Mouse (Mus musculus) heart, embryonic 14.5 days (tissue): ENCODE measurements at regions not wholly inside any gene's neighbourhood (a gene's known extent, or its start where the extent isn't known, plus 50 kb on each side); places are given as distances from the start of the nearest gene placed in this dataset.

Experiments
- ATAC-seq: fragments of 200-750 bp; cut with Nextera tagmentation; 2 replicates; pipeline ENCODE4 v1.8.0; 2017; ENCODE audit warnings: low read depth, moderate TSS enrichment; ENCODE audit not compliant: insufficient number of reproducible peaks, insufficient read depth, low FRiP score
- H3K27ac ChIP-seq, 2 experiments: fragments of 200-500 bp in 1 of 2; fragments of 300-500 bp in 1 of 2; sonication (generic) in 1 of 2; replicated peaks in 1 of 2; 2 replicates each; pipeline ENCODE4 v1.5.1; 2012 to 2014; ENCODE audit warnings: low read depth in 2 of 2, low read length in 2 of 2, control low read depth in 1 of 2, mild to moderate bottlenecking in 1 of 2, mixed read lengths in 1 of 2; ENCODE audit not compliant: control insufficient read depth in 1 of 2, insufficient read depth in 1 of 2
- H3K27me3 ChIP-seq: fragments of 300-500 bp; sonication (generic); 2 replicates; pipeline ENCODE4 v1.6.1; 2014; ENCODE audit warnings: mild to moderate bottlenecking, low read length, control low read depth; ENCODE audit not compliant: control insufficient read depth, insufficient read depth
- H3K36me3 ChIP-seq: fragments of 300-500 bp; sonication (generic); 2 replicates; pipeline ENCODE4 v1.6.1; 2014; ENCODE audit warnings: mild to moderate bottlenecking, control low read depth, low read length, mixed read lengths; ENCODE audit not compliant: control insufficient read depth, insufficient read depth
- H3K4me1 ChIP-seq, 2 experiments: fragments of 200-500 bp in 1 of 2; fragments of 300-500 bp in 1 of 2; sonication (generic) in 1 of 2; 2 replicates each; pipeline ENCODE4 v1.6.1; 2012 to 2014; ENCODE audit warnings: low read length in 2 of 2, control low read depth in 1 of 2, mixed read lengths in 1 of 2; ENCODE audit not compliant: control insufficient read depth in 2 of 2, insufficient read depth in 2 of 2
- H3K4me2 ChIP-seq: fragments of 300-500 bp; sonication (generic); 2 replicates; pipeline ENCODE4 v1.6.1; 2014; ENCODE audit warnings: mild to moderate bottlenecking, low read length
- H3K4me3 ChIP-seq, 2 experiments: fragments of 200-500 bp in 1 of 2; fragments of 300-500 bp in 1 of 2; sonication (generic) in 1 of 2; 2 replicates each; pipeline ENCODE4 v1.5.1; 2012 to 2014; ENCODE audit warnings: low read length in 2 of 2, mild to moderate bottlenecking in 2 of 2, control low read depth in 1 of 2, low read depth in 1 of 2, moderate library complexity in 1 of 2; ENCODE audit not compliant: control insufficient read depth in 1 of 2, insufficient read depth in 1 of 2
- H3K9ac ChIP-seq: fragments of 300-500 bp; sonication (generic); 2 replicates; pipeline ENCODE4 v1.6.1; 2014; ENCODE audit warnings: mild to moderate bottlenecking, low read length
- H3K9me3 ChIP-seq: fragments of 300-500 bp; sonication (generic); 2 replicates; pipeline ENCODE4 v1.6.1; 2016; ENCODE audit warnings: low read length, control low read depth; ENCODE audit not compliant: control insufficient read depth
- WGBS: fragments of 180-500 bp; shearing (Covaris S2); extraction: QIAGEN DNeasy Blood & Tissue Kit; methylation state at CpG from one replicate; pipeline ENCODE4 v1.1.7; 2014; 5-methylcytosine and 5-hydroxymethylcytosine counted together

DNA sequence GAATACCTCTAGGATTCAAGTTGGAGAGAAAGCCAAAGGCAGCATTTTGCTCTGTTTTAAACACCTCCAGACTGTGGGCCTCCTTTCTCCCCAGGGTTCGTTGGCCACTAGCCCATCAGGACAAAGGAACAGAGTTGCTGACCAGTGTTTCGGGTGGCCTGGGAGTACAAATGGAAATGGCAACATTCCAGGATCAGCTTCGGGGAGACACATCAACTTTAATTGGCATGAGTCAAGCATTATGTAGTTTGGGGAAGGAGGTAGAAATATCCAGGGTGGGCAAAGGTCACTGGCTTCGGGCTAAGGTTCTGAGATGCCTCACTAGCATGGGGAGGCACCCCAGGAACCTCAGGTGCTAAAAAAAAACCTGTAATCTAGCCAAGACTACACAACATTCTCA lies 194.3 kb upstream of the Zpld1 start:
- 69% methylated on average over 4 of the region's 4 CpGs for WGBS
- Histone ChIP-seq H3K4me3 (no peak overlapping the region), H3K9me3 (peaks cover 6% of the 10 kb centered on the region; the same call in 1 of the 2 replicates)

GRCm38 (mm10) chr16:55484391-55484790 lies 186.6 kb upstream of the Zpld1 start:
- WGBS: 60% methylated on average over 2 of the region's 2 CpGs
- no peak for ATAC-seq
- no peaks in the 10 kb centered on the region for H3K9me3 ChIP-seq

More for the DNA sequence above, 194.3 kb upstream of the Zpld1 start:
- Histone ChIP-seq H3K4me1 (no peaks in the 10 kb centered on the region), H3K36me3 (no peaks in the 10 kb centered on the region), H3K9ac (no peak overlapping the region), H3K27me3 (no peaks in the 10 kb centered on the region), H3K4me2 (no peak overlapping the region), H3K27ac (no peak overlapping the region)
- ATAC-seq: no peak

DNA sequence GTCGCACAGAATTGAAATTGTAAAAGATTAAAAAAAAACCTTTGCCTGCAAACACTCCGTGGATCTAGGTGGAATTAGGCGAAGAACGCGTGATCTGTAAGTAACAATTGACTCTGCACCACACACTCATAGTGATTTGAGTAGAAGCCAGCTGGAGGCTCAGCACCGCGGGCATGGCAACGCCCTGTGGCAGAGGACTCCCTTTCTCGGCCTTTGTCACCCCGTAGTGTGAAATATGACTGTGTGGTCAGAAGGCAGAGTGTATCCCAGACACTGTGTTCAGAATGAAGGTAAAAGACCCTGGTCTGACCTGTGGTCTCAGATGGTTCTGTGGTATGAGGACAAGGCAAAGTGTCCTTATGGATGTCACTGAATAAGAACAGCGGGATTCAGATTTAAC lies 183.0 kb upstream of the Zpld1 start:
- no peak for ATAC-seq
- Histone ChIP-seq H3K4me1 (peaks cover 0 to 2% of the 10 kb centered on the region in 2 experiments; a peak in 1 of 4 replicates), H3K27ac (no peak overlapping the region), H3K9ac (no peak overlapping the region), H3K36me3 (no peaks in the 10 kb centered on the region), H3K4me2 (no peak overlapping the region), H3K27me3 (no peaks in the 10 kb centered on the region), H3K9me3 (no peaks in the 10 kb centered on the region), H3K4me3 (no peak overlapping the region)
- WGBS: 84% methylated on average over 11 of the region's 11 CpGs

More at GRCm38 (mm10) chr16:55484391-55484790, 186.6 kb upstream of the Zpld1 start:
- H3K4me3 ChIP-seq: no peak overlapping the region
- H3K4me1 ChIP-seq: no peaks in the 10 kb centered on the region
- no peak overlapping the region for H3K4me2 ChIP-seq
- H3K36me3 ChIP-seq: no peaks in the 10 kb centered on the region
- no peaks in the 10 kb centered on the region for H3K27me3 ChIP-seq
- no peak overlapping the region for H3K27ac ChIP-seq
- no peak overlapping the region for H3K9ac ChIP-seq

DNA sequence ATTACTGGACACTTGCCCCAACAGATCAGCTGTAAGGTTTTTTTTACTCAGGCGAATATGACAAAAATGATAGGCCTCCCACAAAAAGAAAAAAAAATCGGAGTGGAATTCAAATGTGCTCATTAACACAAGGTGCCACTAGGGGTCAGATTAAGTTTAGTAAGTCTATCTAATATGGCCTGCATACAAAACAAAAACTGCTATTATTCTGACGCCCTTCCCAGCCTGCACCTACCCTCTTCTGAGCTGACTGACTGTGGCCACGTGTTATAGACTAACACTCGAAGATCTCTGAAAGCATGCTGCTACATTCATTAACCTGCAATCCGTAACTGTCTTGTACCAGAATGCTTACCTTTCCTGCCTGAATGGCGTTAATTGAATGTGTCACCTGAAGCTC lies 182.5 kb upstream of the Zpld1 start:
- Histone ChIP-seq H3K27me3 (no peaks in the 10 kb centered on the region), H3K27ac (no peak overlapping the region), H3K9me3 (no peaks in the 10 kb centered on the region), H3K4me2 (no peak overlapping the region), H3K9ac (no peak overlapping the region), H3K4me1 (peaks cover 0 to 2% of the 10 kb centered on the region in 2 experiments; a peak in 1 of 4 replicates), H3K36me3 (no peaks in the 10 kb centered on the region), H3K4me3 (no peak overlapping the region)
- WGBS: 48% methylated on average over 7 of the region's 7 CpGs
- ATAC-seq: no peak

GRCm38 (mm10) chr16:55476544-55477208 lies 178.9 kb upstream of the Zpld1 start:
- WGBS: 27% methylated on average over 17 of the region's 17 CpGs
- H3K4me2 ChIP-seq: peak overlapping the region; percentile 39

DNA sequence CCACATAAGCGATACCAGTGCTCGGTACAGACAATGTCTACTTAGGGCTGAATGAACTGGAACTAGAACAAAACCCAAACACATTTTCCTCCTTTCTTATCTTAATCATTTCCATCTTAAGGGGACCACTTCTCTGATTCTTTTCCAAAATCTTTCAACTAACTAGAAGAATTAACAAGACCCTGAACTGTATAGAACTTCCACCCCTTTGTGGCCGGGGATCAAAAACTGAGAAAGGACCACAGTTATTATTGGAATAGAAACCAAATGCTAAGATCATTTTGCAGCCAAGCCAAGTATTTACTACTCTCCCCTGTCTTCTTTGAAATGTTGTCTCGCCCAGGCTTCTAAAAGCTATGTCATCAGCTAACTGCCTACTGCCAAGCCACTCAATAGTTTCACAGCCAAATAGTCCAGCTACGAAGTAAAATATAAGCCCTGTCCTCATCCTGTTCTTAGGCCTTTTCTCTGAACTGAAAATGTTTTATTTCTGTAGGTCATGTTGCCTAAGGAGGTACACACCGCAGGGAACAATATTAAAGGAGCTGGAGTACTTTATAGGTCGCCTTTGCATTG lies 177.3 kb upstream of the Zpld1 start:
- no peaks in the 10 kb centered on the region for H3K36me3 ChIP-seq
- no peak for ATAC-seq
- no peaks in the 10 kb centered on the region for H3K9me3 ChIP-seq
- no peak overlapping the region for H3K4me2 ChIP-seq
- WGBS: 76% methylated on average over 7 of the region's 7 CpGs
- H3K9ac ChIP-seq: no peak overlapping the region
- H3K4me1 ChIP-seq: peaks cover 0 to 2% of the 10 kb centered on the region in 2 experiments; a peak in 1 of 4 replicates
- H3K27me3 ChIP-seq: no peaks in the 10 kb centered on the region
- H3K27ac ChIP-seq: no peak overlapping the region
- H3K4me3 ChIP-seq: no peak overlapping the region

More at GRCm38 (mm10) chr16:55476544-55477208, 178.9 kb upstream of the Zpld1 start:
- no peak overlapping the region for H3K4me3 ChIP-seq
- H3K27me3 ChIP-seq: no peaks in the 10 kb centered on the region
- ATAC-seq: no peak
- H3K27ac ChIP-seq: no peak overlapping the region
- no peak overlapping the region for H3K9ac ChIP-seq
- peaks cover 0 to 2% of the 10 kb centered on the region in 2 experiments; a peak in 1 of 4 replicates for H3K4me1 ChIP-seq
- no peaks in the 10 kb centered on the region for H3K9me3 ChIP-seq
- no peaks in the 10 kb centered on the region for H3K36me3 ChIP-seq

- Histone ChIP-seq H3K36me3 (no peaks in the 10 kb centered on the region), H3K27me3 (no peaks in the 10 kb centered on the region), H3K4me1 (peaks cover under 1 to 3% of the 10 kb centered on the region in 2 experiments; a peak in 1 of 4 replicates), H3K4me2 (no peak overlapping the region), H3K9ac (no peak overlapping the region), H3K9me3 (no peaks in the 10 kb centered on the region), H3K27ac (no peak overlapping the region), H3K4me3 (no peak overlapping the region)
- ATAC-seq: no peak
- 64% methylated on average over 4 of the region's 4 CpGs for WGBS
Measured at GRCm38 (mm10) chr16:55471396-55471795, 173.6 kb upstream of the Zpld1 start.
